7 mouse cellular contexts compared by ENCODE assay signal in genomic region chr11:75295534-75295933, GRCm38 (mm10). TPM values are rescaled to one million over a fixed set of nuclear protein-coding genes. Genes with fewer than 3 reads are reported as not detected.
DNase-seq lines count a peak whose midpoint lies in the region; ATAC-seq and TF ChIP-seq lines count a peak whose summit lies in the region.
"Not testable (repeated sequence)": the region's sequence is repeated elsewhere in the genome, so short reads cannot be mapped to it uniquely, and the experiment has no call there.

No protein-coding gene starts in this region.

- not testable (repeated sequence) for TF ChIP-seq CTCF in heart, adult 2 months (IDR thresholded peaks at IDR 0.05); kidney, adult 2 months (conservative IDR thresholded peaks at IDR 0.05; ENCODE audit: insufficient read depth, insufficient read length, low read depth, low read length); lung, postnatal 0 days (IDR thresholded peaks at IDR 0.05)

- not testable (repeated sequence) for H3K36me3 ChIP-seq in ES-E14 (ENCODE audit: control insufficient read depth, insufficient read depth, low read length, poor library complexity, severe bottlenecking); heart, adult 2 months (ENCODE audit: control insufficient read depth, insufficient read depth, low read length); heart, embryonic 16.5 days (ENCODE audit: control insufficient read depth, insufficient read depth); kidney, adult 2 months (ENCODE audit: control insufficient read depth, insufficient read depth, low read length); lung, postnatal 0 days (ENCODE audit: insufficient read depth, low read length)
- peaks cover 11% of the 10 kb centered on the region for H3K36me3 ChIP-seq in heart, embryonic 12.5 days
- peaks cover 13% of the 10 kb centered on the region for H3K36me3 ChIP-seq in heart, embryonic 14.5 days (ENCODE audit: control insufficient read depth, insufficient read depth, low read length)

- not testable (repeated sequence) for H3K79me2 ChIP-seq in heart, adult 2 months (replicated peaks; ENCODE audit: control insufficient read depth, insufficient read depth, low read length)

- 82% methylated on average over 5 of the region's 5 CpGs for WGBS in heart, adult 2 months
- WGBS in heart, embryonic 12.5 days: 88% methylated on average over 5 of the region's 5 CpGs
- 92% methylated on average over 5 of the region's 5 CpGs for WGBS in heart, embryonic 14.5 days
- 87% methylated on average over 5 of the region's 5 CpGs for WGBS in heart, embryonic 16.5 days
- 80% methylated on average over 5 of the region's 5 CpGs for WGBS in kidney, adult 2 months
- whole genome bisulfite sequencing in lung, postnatal 0 days: 76% methylated on average over 5 of the region's 5 CpGs

- not testable (repeated sequence) for ATAC-seq in heart, embryonic 12.5 days (ENCODE audit: insufficient number of reproducible peaks, low FRiP score); heart, embryonic 14.5 days (ENCODE audit: insufficient number of reproducible peaks, insufficient read depth, low FRiP score, low read depth); heart, embryonic 16.5 days (replicated peaks; ENCODE audit: extremely low read depth, insufficient read depth, low FRiP score)
- ATAC-seq in lung, postnatal 0 days: peak; percentile 25

- H3K27ac ChIP-seq in ES-E14 (ENCODE audit: insufficient read depth, low read depth, low read length, poor library complexity, severe bottlenecking); lung, postnatal 0 days (ENCODE audit: low read length): not testable (repeated sequence)
- peak overlapping the region; percentile 69 for H3K27ac ChIP-seq in heart, adult 2 months
- peak overlapping the region; percentile 83; the same call in 1 of the 2 replicates for H3K27ac ChIP-seq in heart, embryonic 12.5 days (ENCODE audit: poor library complexity, severe bottlenecking)
- peak overlapping the region; percentile 66 to 76; a peak in 3 of 4 replicates for H3K27ac ChIP-seq in heart, embryonic 14.5 days (replicated peaks in 1 of 2; ENCODE audit: control insufficient read depth in 1 of 2, insufficient read depth in 1 of 2, low read depth in 2 of 2, low read length in 2 of 2)
- peak overlapping the region; percentile 89 for H3K27ac ChIP-seq in heart, embryonic 16.5 days (ENCODE audit: low read length)
- peak overlapping the region; percentile 47; the same call in 1 of the 2 replicates for H3K27ac ChIP-seq in kidney, adult 2 months (ENCODE audit: insufficient read depth, low read depth, low read length)

- H3K9me3 ChIP-seq in ES-E14 (ENCODE audit: control insufficient read depth, insufficient read depth, low read depth, low read length); heart, embryonic 12.5 days (replicated peaks); heart, embryonic 14.5 days (ENCODE audit: control insufficient read depth, low read length); heart, embryonic 16.5 days (replicated peaks; ENCODE audit: control insufficient read depth, low read length); lung, postnatal 0 days (ENCODE audit: low read length): not testable (repeated sequence)

- intact Hi-C loops in heart, adult 2 months (cut with DNase I): not testable (repeated sequence)

- not testable (repeated sequence) for TF ChIP-seq POLR2A in heart, adult 2 months (IDR thresholded peaks at IDR 0.05; ENCODE audit: insufficient read depth, low read depth, low read length); kidney, adult 2 months (IDR thresholded peaks at IDR 0.05; ENCODE audit: low read depth, low read length)

- not testable (repeated sequence) for H3K4me2 ChIP-seq in heart, embryonic 12.5 days; heart, embryonic 14.5 days (ENCODE audit: low read length); heart, embryonic 16.5 days (ENCODE audit: low read depth, low read length); lung, postnatal 0 days (replicated peaks; ENCODE audit: low read depth, low read length)

- H3K4me3 ChIP-seq in ES-E14 (ENCODE audit: insufficient read depth in 1 of 2, low read depth in 1 of 2, low read length in 2 of 2, poor library complexity in 1 of 2, severe bottlenecking in 1 of 2); heart, adult 2 months; heart, embryonic 12.5 days; heart, embryonic 14.5 days (ENCODE audit: control insufficient read depth in 1 of 2, insufficient read depth in 1 of 2, low read depth in 1 of 2, low read length in 2 of 2); heart, embryonic 16.5 days (ENCODE audit: low read length); kidney, adult 2 months (ENCODE audit: insufficient read depth, low read depth, low read length); lung, postnatal 0 days (ENCODE audit: low read depth, low read length): not testable (repeated sequence)

- H3K4me1 ChIP-seq in ES-E14 (ENCODE audit: control insufficient read depth in 2 of 2, insufficient read depth in 2 of 2, low read length in 2 of 2, poor library complexity in 1 of 2): peaks cover 2 to 11% of the 10 kb centered on the region in 2 experiments; a peak in 2 of 4 replicates
- H3K4me1 ChIP-seq in heart, adult 2 months (ENCODE audit: control insufficient read depth, insufficient read depth, low read length); lung, postnatal 0 days (ENCODE audit: insufficient read depth, low read depth, low read length): not testable (repeated sequence)
- peaks cover 77% of the 10 kb centered on the region for H3K4me1 ChIP-seq in heart, embryonic 12.5 days (replicated peaks)
- peaks cover 43 to 66% of the 10 kb centered on the region in 2 experiments for H3K4me1 ChIP-seq in heart, embryonic 14.5 days (ENCODE audit: control insufficient read depth in 2 of 2, insufficient read depth in 2 of 2, low read length in 2 of 2)
- peaks cover 56% of the 10 kb centered on the region for H3K4me1 ChIP-seq in heart, embryonic 16.5 days (ENCODE audit: control insufficient read depth, insufficient read depth, low read length)
- peaks cover 16% of the 10 kb centered on the region for H3K4me1 ChIP-seq in kidney, adult 2 months (ENCODE audit: control insufficient read depth, insufficient read depth, low read length)

- H3K27me3 ChIP-seq in heart, adult 2 months (ENCODE audit: control insufficient read depth, insufficient read depth, low read length); heart, embryonic 14.5 days (ENCODE audit: control insufficient read depth, insufficient read depth, low read length); heart, embryonic 16.5 days (ENCODE audit: control insufficient read depth, insufficient read depth, low read length); kidney, adult 2 months (replicated peaks; ENCODE audit: control insufficient read depth, insufficient read depth, low read length); lung, postnatal 0 days (replicated peaks; ENCODE audit: insufficient read depth, low read length): not testable (repeated sequence)
- peaks cover 17% of the 10 kb centered on the region for H3K27me3 ChIP-seq in heart, embryonic 12.5 days (replicated peaks)

- DNase-seq in ES-E14 (ENCODE audit: low read depth, low spot score); heart, adult 2 months; kidney, adult 2 months: not testable (repeated sequence)
- DNase-seq in lung, postnatal 0 days (ENCODE audit: low spot score): peak; percentile 53

- H3K9ac ChIP-seq in ES-E14 (ENCODE audit: insufficient read depth, low read depth, low read length, poor library complexity, severe bottlenecking); heart, adult 2 months (ENCODE audit: low read depth, low read length); heart, embryonic 12.5 days; heart, embryonic 14.5 days (ENCODE audit: low read length); heart, embryonic 16.5 days (ENCODE audit: low read length); lung, postnatal 0 days (replicated peaks; ENCODE audit: low read depth): not testable (repeated sequence)

- in situ Hi-C loops in ES-E14 (cut with MboI; ENCODE audit: low sequenced_read_pairs in 2 of 2, unreplicated experiment in 2 of 2): not testable (repeated sequence)

- not testable (repeated sequence) for TF ChIP-seq EP300 in heart, adult 2 months (IDR thresholded peaks at IDR 0.05; ENCODE audit: insufficient read depth, low read depth, low read length); lung, postnatal 0 days (IDR thresholded peaks at IDR 0.05)

TF ChIP-seq in ES-E14, 5 proteins besides CTCF, POLR2A, EP300 and RAD21:
- TF ChIP-seq ZNF384 (IDR thresholded peaks at IDR 0.05; ENCODE audit: low read depth, low read length): peak; percentile 87
TF ChIP-seq in ES-E14: peak in this region for 1; not testable (repeated sequence) for 4.

RNA-seq across cellular contexts. Expression of gene Rpa1, which starts 52.6 kb away (rescaled TPM):
- total RNA-seq in ES-E14 (2012; rRNA removed): 193 and 317 TPM in 2 replicates
- total RNA-seq in heart, adult 2 months (2021): 10 to 100 TPM; 54.8 to 60.7 TPM
- 16.8 and 24.8 TPM in 2 replicates for polyA plus RNA-seq in heart, adult 2 months (2012; rRNA removed)
- polyA plus RNA-seq in heart, embryonic 12.5 days (2016; fragmentation: Nextera tagmentation; extraction: Ambion mirVana): 120 and 122 TPM in 2 replicates
- 82.8 and 87.4 TPM in 2 replicates for polyA plus RNA-seq in heart, embryonic 14.5 days (2014; fragmentation: Nextera tagmentation; extraction: Ambion mirVana)
- 95.1 and 96.0 TPM in 2 replicates for polyA plus RNA-seq in heart, embryonic 16.5 days (2015; fragmentation: Nextera tagmentation; extraction: Ambion mirVana)
- polyA plus RNA-seq in kidney, adult 2 months (2012; rRNA removed): 17.0 and 21.3 TPM in 2 replicates
- 44.7 and 52.3 TPM in 2 replicates for polyA plus RNA-seq in lung, postnatal 0 days (2015; fragmentation: Nextera tagmentation; extraction: Ambion mirVana)

RNA-seq across cellular contexts. Expression of gene Smyd4, which starts 52.7 kb away (rescaled TPM):
- 27.0 and 28.3 TPM in 2 replicates for total RNA-seq in ES-E14 (2012; rRNA removed)
- total RNA-seq in heart, adult 2 months (2021): 1 to 10 TPM; 5.7 to 6.4 TPM
- 3.2 and 3.9 TPM in 2 replicates for polyA plus RNA-seq in heart, adult 2 months (2012; rRNA removed)
- 12.8 and 14.6 TPM in 2 replicates for polyA plus RNA-seq in heart, embryonic 12.5 days (2016; fragmentation: Nextera tagmentation; extraction: Ambion mirVana)
- polyA plus RNA-seq in heart, embryonic 14.5 days (2014; fragmentation: Nextera tagmentation; extraction: Ambion mirVana): 13.8 and 15.2 TPM in 2 replicates
- 13.8 and 16.3 TPM in 2 replicates for polyA plus RNA-seq in heart, embryonic 16.5 days (2015; fragmentation: Nextera tagmentation; extraction: Ambion mirVana)
- 7.1 and 7.2 TPM in 2 replicates for polyA plus RNA-seq in kidney, adult 2 months (2012; rRNA removed)
- 6.4 and 6.6 TPM in 2 replicates for polyA plus RNA-seq in lung, postnatal 0 days (2015; fragmentation: Nextera tagmentation; extraction: Ambion mirVana)
